Mouse (Mus musculus): ENCODE data around the gene Svs1. TPM values are rescaled to one million over a fixed set of nuclear protein-coding genes. Genes with fewer than 3 reads are reported as not detected.

Svs1 gene
- polyA plus RNA-seq, 1 experiment from 2014 or later: not detected

DNA sequence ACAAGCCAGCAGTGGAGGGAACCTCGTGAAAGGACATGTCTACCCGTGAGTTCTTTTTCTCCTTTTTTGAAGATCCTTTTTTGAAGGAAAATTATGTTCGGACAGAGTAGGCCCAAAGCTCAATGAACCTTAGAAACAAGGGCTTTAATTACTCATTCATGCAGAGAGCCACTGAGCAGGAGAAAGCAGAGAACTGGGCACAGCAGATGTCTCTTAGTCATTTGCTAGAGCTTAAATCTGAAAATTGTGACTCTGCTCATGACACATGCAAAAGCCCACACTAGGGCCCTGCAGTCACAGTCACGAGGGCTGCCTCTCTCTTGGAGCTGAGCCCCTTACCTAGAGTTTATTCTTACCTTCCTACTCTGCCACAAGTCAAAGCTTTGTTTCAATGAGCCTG, 46.1 kb downstream of the Svs1 start:
- 81% methylated on average over 4 of the region's 4 CpGs for WGBS
- Histone ChIP-seq H3K4me1 (peaks cover 12% of the 10 kb centered on the region; the same call in 1 of the 2 replicates), H3K4me3 (no peak overlapping the region), H3K4me2 (no peak overlapping the region), H3K9ac (no peak overlapping the region), H3K36me3 (no peaks in the 10 kb centered on the region), H3K27me3 (no peaks in the 10 kb centered on the region), H3K9me3 (no peaks in the 10 kb centered on the region), H3K27ac (no peak overlapping the region)
- ATAC-seq (ENCODE audit: borderline replicate concordance, extremely low read depth, low FRiP score, low TSS enrichment): no peak

GRCm38 (mm10) chr6:49036275-49037267, 49.9 kb downstream of the Svs1 start, which contains the start of gene Gpnmb:
Gpnmb (plus strand) TSS chr6:49036546.
- H3K9ac ChIP-seq: no peak within 1 kb of the TSS
- peak within 1 kb of the TSS; percentile 21; the same call in 1 of the 2 replicates for H3K4me2 ChIP-seq
- H3K27ac ChIP-seq: no peak within 1 kb of the TSS
- no peaks in the 10 kb centered on the region for H3K9me3 ChIP-seq
- 38% methylated on average over 28 of the region's 28 CpGs for WGBS
- H3K36me3 ChIP-seq: no peaks in the 10 kb centered on the region
- no peak within 1 kb of the TSS for H3K4me3 ChIP-seq
- H3K27me3 ChIP-seq: no peaks in the 10 kb centered on the region
- peaks cover 12% of the 10 kb centered on the region; the same call in 1 of the 2 replicates for H3K4me1 ChIP-seq
- ATAC-seq (ENCODE audit: borderline replicate concordance, extremely low read depth, low FRiP score, low TSS enrichment): no peak

DNA sequence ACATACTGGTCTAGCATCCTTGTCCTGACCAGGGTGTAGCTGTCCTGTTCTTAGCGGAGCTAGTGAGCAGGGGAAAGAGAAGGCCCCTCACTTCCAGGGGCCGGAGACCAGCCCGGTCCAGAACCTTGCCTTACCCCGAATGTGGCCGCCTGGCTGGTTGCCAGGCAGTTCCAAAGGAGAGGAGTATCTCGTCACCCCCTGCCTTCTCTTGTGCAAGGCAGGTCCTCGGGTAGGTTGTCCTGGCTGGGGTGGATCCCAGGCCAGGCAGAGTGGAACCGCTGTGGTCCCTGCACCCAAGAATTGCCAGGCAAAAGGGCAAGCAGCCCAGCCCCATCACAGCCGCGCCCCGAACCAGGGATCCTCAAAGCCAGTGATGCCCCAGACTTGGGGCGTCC, 50.6 kb downstream of the Svs1 start:
- no peak for ATAC-seq (ENCODE audit: borderline replicate concordance, extremely low read depth, low FRiP score, low TSS enrichment)
- 58% methylated on average over 12 of the region's 12 CpGs for whole genome bisulfite sequencing
- H3K4me2 ChIP-seq: no peak overlapping the region

GRCm38 (mm10) chr6:49039470-49040180, 53.0 kb downstream of the Svs1 start:
- Histone ChIP-seq H3K9me3 (no peaks in the 10 kb centered on the region), H3K4me2 (peak overlapping the region; percentile 46), H3K9ac (no peak overlapping the region), H3K4me3 (peak overlapping the region; percentile 33), H3K27ac (no peak overlapping the region), H3K36me3 (no peaks in the 10 kb centered on the region), H3K27me3 (no peaks in the 10 kb centered on the region), H3K4me1 (peaks cover 12% of the 10 kb centered on the region; the same call in 1 of the 2 replicates)
- no peak for ATAC-seq (ENCODE audit: borderline replicate concordance, extremely low read depth, low FRiP score, low TSS enrichment)
- WGBS: 12% methylated on average over 18 of the region's 18 CpGs

More for the DNA sequence above, 50.6 kb downstream of the Svs1 start:
- H3K27me3 ChIP-seq: no peaks in the 10 kb centered on the region
- H3K4me3 ChIP-seq: no peak overlapping the region
- peaks cover 12% of the 10 kb centered on the region; the same call in 1 of the 2 replicates for H3K4me1 ChIP-seq
- H3K36me3 ChIP-seq: no peaks in the 10 kb centered on the region
- H3K9me3 ChIP-seq: no peaks in the 10 kb centered on the region
- no peak overlapping the region for H3K27ac ChIP-seq
- no peak overlapping the region for H3K9ac ChIP-seq

Other genes starting within 250 kb of the Svs1 start
- gene Gimap1, start 247.8 kb upstream of the Svs1 start, polyA plus RNA-seq (2015; fragmentation: Nextera tagmentation; extraction: Ambion mirVana): 43.0 and 53.3 TPM in 2 replicates
- gene Gimap5, start 240.7 kb upstream of the Svs1 start, polyA plus RNA-seq (2015; fragmentation: Nextera tagmentation; extraction: Ambion mirVana): 23.7 and 25.2 TPM in 2 replicates
- gene Gimap3, start 216.0 kb upstream of the Svs1 start, polyA plus RNA-seq (2015; fragmentation: Nextera tagmentation; extraction: Ambion mirVana): 0.22 TPM in 1 of 2 replicates, not detected in the other
- 226 and 227 TPM in 2 replicates for gene Tmem176a, start 145.9 kb upstream of the Svs1 start, polyA plus RNA-seq (2015; fragmentation: Nextera tagmentation; extraction: Ambion mirVana)
- 425 and 442 TPM in 2 replicates for gene Tmem176b, start 145.4 kb upstream of the Svs1 start, polyA plus RNA-seq (2015; fragmentation: Nextera tagmentation; extraction: Ambion mirVana)
- 0.11 TPM in 1 of 2 replicates, not detected in the other for gene Aoc1, start 114.0 kb upstream of the Svs1 start, polyA plus RNA-seq (2015; fragmentation: Nextera tagmentation; extraction: Ambion mirVana)
- not detected in 2 replicates for gene 1600015I10Rik, start 57.0 kb upstream of the Svs1 start, polyA plus RNA-seq (2015; fragmentation: Nextera tagmentation; extraction: Ambion mirVana)
- not detected in 2 replicates for gene Doxl2, start 11.9 kb upstream of the Svs1 start, polyA plus RNA-seq (2015; fragmentation: Nextera tagmentation; extraction: Ambion mirVana)
- gene Gpnmb, start 49.7 kb downstream of the Svs1 start, polyA plus RNA-seq (2015; fragmentation: Nextera tagmentation; extraction: Ambion mirVana): 0.38 and 0.64 TPM in 2 replicates
- 64.1 and 65.6 TPM in 2 replicates for gene Malsu1, start 86.9 kb downstream of the Svs1 start, polyA plus RNA-seq (2015; fragmentation: Nextera tagmentation; extraction: Ambion mirVana)
- gene Igf2bp3, start 228.1 kb downstream of the Svs1 start, polyA plus RNA-seq (2015; fragmentation: Nextera tagmentation; extraction: Ambion mirVana): 46.5 and 50.5 TPM in 2 replicates